Mouse (Mus musculus) thymus, adult 2 months (tissue): ENCODE data around the gene Sept7.

ENCODE experiments used
- CTCF ChIP-seq: fragments of 200-500 bp; IDR thresholded peaks from 2 replicates; pipeline ENCODE4 v1.5.1; 2012; ENCODE audit warnings: mild to moderate bottlenecking, control low read depth, low read length, moderate library complexity, borderline replicate concordance; ENCODE audit not compliant: control insufficient read depth, poor library complexity, insufficient read depth; ENCODE audit errors: extremely low read depth
- POLR2A ChIP-seq: fragments of 200-500 bp; IDR thresholded peaks from 2 replicates; pipeline ENCODE4 v1.6.1; 2012; ENCODE audit warnings: mild to moderate bottlenecking, low read length, control low read depth, moderate library complexity; ENCODE audit not compliant: control insufficient read depth, poor library complexity, insufficient read depth; ENCODE audit errors: extremely low read depth

DNA sequence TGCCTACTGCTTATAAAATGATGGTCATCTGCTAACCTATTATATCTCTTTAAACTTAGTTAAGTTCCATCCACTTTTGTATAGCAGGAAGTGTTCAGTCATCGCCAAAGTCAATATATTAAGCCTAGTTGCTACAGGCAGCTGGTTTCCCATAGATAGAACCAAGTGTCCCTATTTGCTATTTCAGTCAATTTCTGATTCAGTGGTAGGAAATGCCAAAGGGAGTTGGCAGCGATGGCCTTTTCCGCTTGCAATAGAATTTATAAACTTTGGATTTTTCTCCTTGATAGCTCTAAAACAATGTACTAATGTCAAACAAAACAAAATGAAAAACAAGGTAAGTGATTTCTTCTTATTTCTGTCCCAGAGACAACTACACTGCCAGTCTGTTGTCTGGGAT lies 5.7 kb upstream of the Sept7 start:
- TF ChIP-seq POLR2A = no peak
- TF ChIP-seq CTCF = no peak
